Comparison of ENCODE assay signal across 21 mouse cellular contexts in genomic region chr19:45657828-45658227, GRCm38 (mm10). TPM values are rescaled to one million over a fixed set of nuclear protein-coding genes. Genes with fewer than 3 reads are reported as not detected.
DNase-seq lines count a peak whose midpoint lies in the region; ATAC-seq and TF ChIP-seq lines count a peak whose summit lies in the region.
"Had no signal": no experiment of that assay in that cellular context is flagged by ENCODE, and none has a peak within 500 bp of the region (broad histone marks: within the 10 kb centered on the region; RNA-seq: fewer than 3 reads in every experiment).

No protein-coding gene starts in this region.

- TF ChIP-seq POLR2A in MEL (IDR thresholded peaks at IDR 0.05; ENCODE audit: control insufficient read depth in 1 of 2, insufficient read depth in 1 of 2, low read depth in 1 of 2, low read length in 2 of 2, poor library complexity in 1 of 2): no peak

- peak overlapping the region; percentile 80; the same call in 1 of the 2 replicates for H3K4me2 ChIP-seq in heart, embryonic 13.5 days
- H3K4me2 ChIP-seq in heart, embryonic 12.5 days: no peak overlapping the region
- peak overlapping the region; percentile 84 for H3K4me2 ChIP-seq in liver, postnatal 0 days (ENCODE audit: low read depth, low read length)

- H3K9ac ChIP-seq in heart, embryonic 13.5 days: no peak overlapping the region
- H3K9ac ChIP-seq in heart, embryonic 12.5 days: no peak overlapping the region
- no peak overlapping the region for H3K9ac ChIP-seq in MEL (ENCODE audit: control insufficient read depth, low read depth, low read length, poor library complexity, severe bottlenecking)
- no peak overlapping the region for H3K9ac ChIP-seq in liver, postnatal 0 days (replicated peaks)
- H3K9ac ChIP-seq: forebrain, embryonic 13.5 days; neural tube, embryonic 13.5 days had no signal

- TF ChIP-seq EP300 in MEL (IDR thresholded peaks at IDR 0.05; ENCODE audit: low read depth in 1 of 2, low read length in 2 of 2): peak; percentile 94 to 95
- peak; percentile 99 for TF ChIP-seq EP300 in liver, postnatal 0 days (IDR thresholded peaks at IDR 0.05; ENCODE audit: low read depth)

- no peaks in the 10 kb centered on the region for H3K27me3 ChIP-seq in heart, embryonic 13.5 days (replicated peaks)
- no peaks in the 10 kb centered on the region for H3K27me3 ChIP-seq in heart, embryonic 12.5 days (replicated peaks)
- no peaks in the 10 kb centered on the region for H3K27me3 ChIP-seq in MEL (ENCODE audit: control insufficient read depth in 1 of 2, insufficient read depth in 2 of 2, low read length in 2 of 2)
- no peaks in the 10 kb centered on the region for H3K27me3 ChIP-seq in liver, postnatal 0 days (ENCODE audit: insufficient read depth, low read length)
- H3K27me3 ChIP-seq: neural tube, embryonic 13.5 days had no signal

- DNase-seq in MEL (ENCODE audit: low read depth, low spot score): peak; percentile 71
- DNase-seq in liver, postnatal 0 days: no peak
- DNase-seq in left cerebral cortex, adult 18-20 months (ENCODE audit: low spot score in 2 of 2): no peak
- no peak for DNase-seq in urinary bladder, adult 2 months (ENCODE audit: low spot score)
- DNase-seq: adrenal gland, postnatal 25 days; cerebellum, adult 18-20 months; cerebellum, postnatal 14 days; gastrocnemius, postnatal 36 days; heart, adult 2 months; kidney, adult 18-20 months; kidney, postnatal 4 days; lung, postnatal 10 days; thymus, adult 2 months; thymus, postnatal 4 days had no signal

- H3K4me3 ChIP-seq in heart, embryonic 13.5 days: no peak overlapping the region
- H3K4me3 ChIP-seq in heart, embryonic 12.5 days: no peak overlapping the region
- peak overlapping the region in 1 of 2 experiments; percentile 84; a peak in 2 of 4 replicates for H3K4me3 ChIP-seq in MEL (ENCODE audit: control insufficient read depth in 1 of 2, insufficient read depth in 1 of 2, low read depth in 2 of 2, low read length in 2 of 2)
- peak overlapping the region; percentile 80; the same call in 1 of the 2 replicates for H3K4me3 ChIP-seq in liver, postnatal 0 days (ENCODE audit: low read depth, low read length)
- H3K4me3 ChIP-seq: forebrain, embryonic 13.5 days; heart, adult 2 months; limb, embryonic 10.5 days; neural tube, embryonic 13.5 days had no signal

- no peak for TF ChIP-seq CTCF in MEL (IDR thresholded peaks at IDR 0.05 in 2 of 3, conservative IDR thresholded peaks at IDR 0.05 in 1 of 3; ENCODE audit: control insufficient read depth in 1 of 3, insufficient read depth in 1 of 3, low read depth in 2 of 3, low read length in 3 of 3, poor library complexity in 1 of 3, severe bottlenecking in 1 of 3)
- no peak for TF ChIP-seq CTCF in liver, postnatal 0 days (IDR thresholded peaks at IDR 0.05; ENCODE audit: low read depth)

- no peaks in the 10 kb centered on the region; the same call in 1 of the 2 replicates for H3K36me3 ChIP-seq in heart, embryonic 13.5 days
- H3K36me3 ChIP-seq in heart, embryonic 12.5 days: 0 out of 2 replicates have a peak, but pooled peaks cover 3% of the 10 kb centered on the region
- peaks cover 0 to 21% of the 10 kb centered on the region in 2 experiments; a peak in 2 of 4 replicates for H3K36me3 ChIP-seq in MEL (ENCODE audit: control insufficient read depth in 1 of 2, insufficient read depth in 2 of 2, low read length in 2 of 2)
- no peaks in the 10 kb centered on the region for H3K36me3 ChIP-seq in liver, postnatal 0 days (replicated peaks; ENCODE audit: insufficient read depth, low read length)
- H3K36me3 ChIP-seq: limb, embryonic 10.5 days; neural tube, embryonic 13.5 days had no signal

- TF ChIP-seq RAD21 in MEL (IDR thresholded peaks at IDR 0.05; ENCODE audit: low read depth, low read length): no peak

- no peak overlapping the region for H3K27ac ChIP-seq in heart, embryonic 13.5 days (replicated peaks)
- no peak overlapping the region for H3K27ac ChIP-seq in heart, embryonic 12.5 days (ENCODE audit: poor library complexity, severe bottlenecking)
- H3K27ac ChIP-seq in MEL (ENCODE audit: control insufficient read depth, low read depth, low read length): no peak overlapping the region
- H3K27ac ChIP-seq in liver, postnatal 0 days (ENCODE audit: low read depth): 0 out of 2 replicates have a peak overlapping the region, but pooled peaks have one; percentile 13
- H3K27ac ChIP-seq: forebrain, embryonic 13.5 days; heart, adult 2 months; limb, embryonic 10.5 days; neural tube, embryonic 13.5 days had no signal

- WGBS in heart, embryonic 13.5 days: 74% methylated on average over 1 of the region's 1 CpGs
- 77% methylated on average over 1 of the region's 1 CpGs for WGBS in heart, embryonic 12.5 days
- 43% methylated on average over 1 of the region's 1 CpGs for WGBS in liver, postnatal 0 days (ENCODE audit: insufficient replicate concordance)

- H3K79me2 ChIP-seq in MEL (ENCODE audit: control insufficient read depth, insufficient read depth, low read length, poor library complexity): peaks cover 19% of the 10 kb centered on the region

- H3K4me1 ChIP-seq in heart, embryonic 13.5 days: peaks cover 53% of the 10 kb centered on the region
- peaks cover 40% of the 10 kb centered on the region for H3K4me1 ChIP-seq in heart, embryonic 12.5 days (replicated peaks)
- H3K4me1 ChIP-seq in MEL (ENCODE audit: control insufficient read depth in 1 of 2, insufficient read depth in 2 of 2, low read length in 2 of 2): peaks cover 16 to 17% of the 10 kb centered on the region in 2 experiments
- H3K4me1 ChIP-seq in liver, postnatal 0 days (ENCODE audit: insufficient read depth): peaks cover 19% of the 10 kb centered on the region

- no peaks in the 10 kb centered on the region for H3K9me3 ChIP-seq in heart, embryonic 13.5 days
- H3K9me3 ChIP-seq in heart, embryonic 12.5 days (replicated peaks): no peaks in the 10 kb centered on the region
- no peaks in the 10 kb centered on the region for H3K9me3 ChIP-seq in MEL (replicated peaks; ENCODE audit: insufficient read depth, low read length)
- H3K9me3 ChIP-seq in liver, postnatal 0 days (ENCODE audit: low read length): no peaks in the 10 kb centered on the region
- H3K9me3 ChIP-seq: forebrain, embryonic 13.5 days; limb, embryonic 10.5 days; neural tube, embryonic 13.5 days had no signal

- ATAC-seq in heart, embryonic 13.5 days (ENCODE audit: extremely low read depth, insufficient number of reproducible peaks, low FRiP score, low TSS enrichment): no peak
- ATAC-seq in heart, embryonic 12.5 days (ENCODE audit: insufficient number of reproducible peaks, low FRiP score): no peak
- ATAC-seq in erythroid progenitor cell, adult 5-6 weeks (replicated peaks; ENCODE audit: low FRiP score, poor library complexity, severe bottlenecking): peak; percentile 58
- ATAC-seq in liver, postnatal 0 days: peak; percentile 14; the same call in 1 of the 2 replicates
- no peak for ATAC-seq in cerebellum, adult (ENCODE audit: insufficient number of reproducible peaks, low FRiP score, low TSS enrichment)
- ATAC-seq: forebrain, embryonic 13.5 days had no signal

TF ChIP-seq in MEL, 35 proteins besides CTCF, POLR2A, EP300 and RAD21 (continues in another document):
- TF ChIP-seq ZNF384 (IDR thresholded peaks at IDR 0.05; ENCODE audit: low read depth, low read length): no peak
- TF ChIP-seq UBTF (IDR thresholded peaks at IDR 0.05; ENCODE audit: borderline replicate concordance, insufficient read depth, low read depth, low read length): no peak
- TF ChIP-seq USF1 (IDR thresholded peaks at IDR 0.05; ENCODE audit: low read depth, low read length): no peak
- no peak for TF ChIP-seq ZKSCAN1 (IDR thresholded peaks at IDR 0.05; ENCODE audit: low read depth, low read length)
- TF ChIP-seq MXI1 (IDR thresholded peaks at IDR 0.05; ENCODE audit: low read depth, low read length): peak; percentile 5; the same call in 1 of the 2 replicates
- no peak for TF ChIP-seq CHD1 (IDR thresholded peaks at IDR 0.05; ENCODE audit: low read depth, low read length)
- peak; percentile 97 for TF ChIP-seq TCF12 (IDR thresholded peaks at IDR 0.05; ENCODE audit: low read depth, low read length)
- no peak for TF ChIP-seq MAFK (IDR thresholded peaks at IDR 0.05; ENCODE audit: borderline replicate concordance, low read depth, low read length)
- peak; percentile 59 for TF ChIP-seq BHLHE40 (IDR thresholded peaks at IDR 0.05; ENCODE audit: borderline replicate concordance, low read depth, low read length)
- TF ChIP-seq TAL1 (IDR thresholded peaks at IDR 0.05; ENCODE audit: low read length): peak; percentile 81
- no peak for TF ChIP-seq MAX (IDR thresholded peaks at IDR 0.05; ENCODE audit: low read length)
- TF ChIP-seq POLR2AphosphoS5 (IDR thresholded peaks at IDR 0.05; ENCODE audit: borderline replicate concordance, low read depth, low read length): no peak
- TF ChIP-seq MYC (IDR thresholded peaks at IDR 0.05; ENCODE audit: low read depth, low read length): peak; percentile 52; the same call in 1 of the 2 replicates
- peak; percentile 91 for TF ChIP-seq ETS1 (IDR thresholded peaks at IDR 0.05; ENCODE audit: low read depth, low read length)
- peak; percentile 60; the same call in 1 of the 2 replicates for TF ChIP-seq MEF2A (IDR thresholded peaks at IDR 0.05; ENCODE audit: extremely low read depth, insufficient replicate concordance, low read depth, low read length, poor library complexity, severe bottlenecking)
- TF ChIP-seq NELFE (IDR thresholded peaks at IDR 0.05; ENCODE audit: low read depth, low read length): no peak
- TF ChIP-seq SMC3 (IDR thresholded peaks at IDR 0.05; ENCODE audit: low read depth, low read length): no peak
- no peak for TF ChIP-seq E2F4 (IDR thresholded peaks at IDR 0.05; ENCODE audit: borderline replicate concordance, low read depth, low read length)
- TF ChIP-seq GATA1 (IDR thresholded peaks at IDR 0.05; ENCODE audit: low read depth, low read length): peak; percentile 97
- no peak for TF ChIP-seq HCFC1 (IDR thresholded peaks at IDR 0.05; ENCODE audit: low read depth, low read length)
- peak; percentile 94 for TF ChIP-seq RCOR1 (IDR thresholded peaks at IDR 0.05; ENCODE audit: low read depth, low read length)
- no peak for TF ChIP-seq GABPA (IDR thresholded peaks at IDR 0.05; ENCODE audit: low read depth, low read length)

RNA-seq across cellular contexts. Expression of gene Fbxw4, which starts 2.3 kb away (rescaled TPM):
- 3.3 and 3.8 TPM in 2 replicates for polyA plus RNA-seq in heart, embryonic 13.5 days (2015; fragmentation: Nextera tagmentation; extraction: Ambion mirVana)
- 4.3 and 4.8 TPM in 2 replicates for polyA plus RNA-seq in heart, embryonic 12.5 days (2016; fragmentation: Nextera tagmentation; extraction: Ambion mirVana)
- total RNA-seq in MEL (2012; rRNA removed): 9.4 and 12.4 TPM in 2 replicates
- 10 to 100 TPM in 1 of 2 experiments, not detected in 1; 45.3 TPM for polyA plus RNA-seq in MEL (2012; ENCODE audit: insufficient read depth in 1 of 2, insufficient read length in 2 of 2, low read depth in 1 of 2, low replicate concordance in 2 of 2, missing spikeins in 1 of 2)
- 20.5 and 26.4 TPM in 2 replicates for total RNA-seq in erythroid progenitor cell, adult 5-6 weeks (2015; ENCODE audit: low replicate concordance)
- total RNA-seq in erythroid progenitor cell, adult 5-6 weeks (2017; ENCODE audit: low replicate concordance): 22.2 and 23.4 TPM in 2 replicates
- 2.2 and 3.0 TPM in 2 replicates for polyA plus RNA-seq in liver, postnatal 0 days (2015; fragmentation: Nextera tagmentation; extraction: Ambion mirVana)
- 10 to 100 TPM; 31.6 to 36.4 TPM for total RNA-seq in left cerebral cortex, adult 18-20 months (2021)
- polyA plus RNA-seq in urinary bladder, adult 2 months (2012; rRNA removed): 36.3 and 42.0 TPM in 2 replicates

Comparison
In these comparisons a context has a peak if more than half of its experiments do, and no peak if none do; other contexts are left out.
1. ATAC-seq: peak in erythroid progenitor cell, adult 5-6 weeks (single experiment) and liver, postnatal 0 days (single experiment); none in heart, embryonic 13.5 days (single experiment), heart, embryonic 12.5 days (single experiment) and cerebellum, adult (single experiment).